Mouse (Mus musculus): ENCODE measurements at regions not wholly inside any gene's neighbourhood (a gene's known extent, or its start where the extent isn't known, plus 50 kb on each side); places are given as distances from the start of the nearest gene placed in this dataset.

DNA sequence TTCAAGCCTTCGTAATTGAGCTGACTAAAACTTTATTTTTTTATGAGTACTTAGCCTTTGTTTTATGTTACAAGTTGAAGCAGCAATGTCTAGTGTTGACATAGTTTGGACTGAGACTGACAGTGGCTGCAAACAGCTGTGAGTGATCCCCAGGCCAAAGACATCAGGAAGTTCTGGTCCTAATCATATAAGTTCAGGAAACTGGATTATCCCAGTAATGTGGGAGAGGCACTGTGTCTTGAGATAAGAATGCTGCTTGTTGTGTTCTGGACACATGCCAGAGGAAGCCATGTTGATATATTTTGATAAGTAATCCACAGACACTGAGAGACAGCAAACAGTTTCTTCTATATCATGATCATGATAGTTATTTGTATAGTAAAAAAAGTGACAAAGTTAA lies 153.4 kb downstream of the Lrriq3 start:
- no peak overlapping the region for H3K4me2 ChIP-seq
- no peaks in the 10 kb centered on the region for H3K27me3 ChIP-seq (ENCODE audit: insufficient read depth, low read length)
- no peak for TF ChIP-seq CTCF (IDR thresholded peaks at IDR 0.05; ENCODE audit: low read depth)
- no peak for ATAC-seq (ENCODE audit: insufficient read depth)
- no peak overlapping the region for H3K4me3 ChIP-seq (ENCODE audit: low read depth, low read length)
- H3K4me1 ChIP-seq (ENCODE audit: insufficient read depth) = no peaks in the 10 kb centered on the region
- 71% methylated on average over 1 of the region's 1 CpGs for WGBS
- no peak overlapping the region for H3K27ac ChIP-seq (ENCODE audit: low read depth)
- DNase-seq = peak; percentile 24
- no peaks in the 10 kb centered on the region for H3K9me3 ChIP-seq (ENCODE audit: low read depth, low read length)
- H3K36me3 ChIP-seq (ENCODE audit: insufficient read depth) = no peaks in the 10 kb centered on the region
- no peak overlapping the region for H3K9ac ChIP-seq

DNA sequence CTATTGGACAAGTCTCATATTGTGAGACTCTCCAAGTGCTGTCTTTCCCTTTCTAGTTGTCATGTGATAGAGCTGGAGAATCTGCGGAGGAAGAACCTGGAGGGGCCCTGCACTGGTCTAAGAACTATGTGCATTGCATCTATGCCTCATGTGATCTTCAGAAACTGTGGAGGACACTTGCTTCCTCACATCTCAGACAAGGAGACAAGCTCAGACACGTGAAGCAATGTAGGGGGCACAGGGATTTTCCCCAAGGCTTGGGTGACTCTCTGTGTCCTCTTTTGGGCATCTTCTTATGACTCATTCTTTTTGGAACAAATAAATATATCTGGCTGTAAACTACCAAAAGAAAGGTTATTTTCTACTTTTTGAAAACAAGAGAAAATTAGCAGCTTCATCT lies 153.9 kb downstream of the Lrriq3 start:
- 73% methylated on average over 2 of the region's 2 CpGs for WGBS
- Histone ChIP-seq H3K27ac (ENCODE audit: low read depth) (no peak overlapping the region), H3K4me3 (ENCODE audit: low read depth, low read length) (no peak overlapping the region), H3K27me3 (ENCODE audit: insufficient read depth, low read length) (no peaks in the 10 kb centered on the region), H3K9me3 (ENCODE audit: low read depth, low read length) (no peaks in the 10 kb centered on the region), H3K4me1 (ENCODE audit: insufficient read depth) (no peaks in the 10 kb centered on the region), H3K9ac (no peak overlapping the region), H3K4me2 (no peak overlapping the region), H3K36me3 (ENCODE audit: insufficient read depth) (no peaks in the 10 kb centered on the region)
- ATAC-seq (ENCODE audit: insufficient read depth) (no peak), DNase-seq (no peak)
- TF ChIP-seq CTCF (IDR thresholded peaks at IDR 0.05; ENCODE audit: low read depth) = no peak

DNA sequence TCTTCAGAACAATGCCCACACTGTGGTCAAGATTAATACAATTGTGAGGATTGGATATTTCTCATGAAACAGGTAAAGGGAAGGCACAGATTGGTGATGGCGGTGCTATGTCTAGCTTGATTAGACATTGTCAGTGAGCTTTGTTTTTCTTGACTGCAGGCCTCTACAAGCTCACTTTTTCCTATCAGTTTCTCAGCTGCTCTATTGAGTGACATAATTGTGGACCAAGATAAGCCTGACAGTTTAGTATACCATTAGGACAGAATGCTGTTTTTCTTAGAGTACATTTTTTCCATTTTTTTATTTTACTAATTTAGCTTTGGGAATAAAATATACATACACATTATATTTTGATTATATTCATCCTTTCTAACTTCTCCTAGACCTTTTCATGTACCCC lies 154.7 kb downstream of the Lrriq3 start:
- no peak for TF ChIP-seq CTCF (IDR thresholded peaks at IDR 0.05; ENCODE audit: low read depth)
- DNase-seq = no peak
- Histone ChIP-seq H3K4me1 (ENCODE audit: insufficient read depth) (no peaks in the 10 kb centered on the region), H3K4me2 (no peak overlapping the region), H3K27me3 (ENCODE audit: insufficient read depth, low read length) (no peaks in the 10 kb centered on the region), H3K4me3 (ENCODE audit: low read depth, low read length) (no peak overlapping the region), H3K36me3 (ENCODE audit: insufficient read depth) (no peaks in the 10 kb centered on the region), H3K9ac (no peak overlapping the region), H3K27ac (ENCODE audit: low read depth) (no peak overlapping the region), H3K9me3 (ENCODE audit: low read depth, low read length) (no peaks in the 10 kb centered on the region)
- WGBS = 54% methylated on average over 1 of the region's 1 CpGs
- no peak for ATAC-seq (ENCODE audit: insufficient read depth)

DNA sequence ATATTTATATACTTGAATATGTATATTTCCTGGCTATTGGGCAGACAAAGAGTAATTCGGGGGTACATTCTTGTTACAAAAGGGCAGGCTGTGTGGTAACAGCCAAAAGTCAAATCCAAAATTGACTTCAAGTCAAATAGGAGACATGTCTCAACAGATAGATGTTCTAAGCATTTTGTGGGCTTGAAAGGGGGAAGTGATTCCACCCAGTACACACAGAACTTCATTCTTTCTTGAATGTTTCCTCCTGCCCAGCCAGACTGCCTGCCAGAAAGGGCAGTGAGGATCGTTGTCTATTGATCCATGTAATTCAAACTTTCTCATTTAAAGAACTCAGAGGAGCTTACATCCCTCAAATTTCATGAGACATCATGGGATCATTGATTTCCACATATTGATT lies 157.7 kb downstream of the Lrriq3 start:
- no peaks in the 10 kb centered on the region for H3K27me3 ChIP-seq (ENCODE audit: insufficient read depth, low read length)
- TF ChIP-seq CTCF (IDR thresholded peaks at IDR 0.05; ENCODE audit: low read depth) = no peak
- H3K4me2 ChIP-seq = no peak overlapping the region
- H3K27ac ChIP-seq (ENCODE audit: low read depth) = no peak overlapping the region
- DNase-seq (no peak), ATAC-seq (ENCODE audit: insufficient read depth) (no peak)
- no peaks in the 10 kb centered on the region for H3K9me3 ChIP-seq (ENCODE audit: low read depth, low read length)
- H3K9ac ChIP-seq = no peak overlapping the region
- WGBS = 83% methylated on average over 2 of the region's 2 CpGs
- no peaks in the 10 kb centered on the region for H3K36me3 ChIP-seq (ENCODE audit: insufficient read depth)
- no peaks in the 10 kb centered on the region for H3K4me1 ChIP-seq (ENCODE audit: insufficient read depth)
- H3K4me3 ChIP-seq (ENCODE audit: low read depth, low read length) = no peak overlapping the region

DNA sequence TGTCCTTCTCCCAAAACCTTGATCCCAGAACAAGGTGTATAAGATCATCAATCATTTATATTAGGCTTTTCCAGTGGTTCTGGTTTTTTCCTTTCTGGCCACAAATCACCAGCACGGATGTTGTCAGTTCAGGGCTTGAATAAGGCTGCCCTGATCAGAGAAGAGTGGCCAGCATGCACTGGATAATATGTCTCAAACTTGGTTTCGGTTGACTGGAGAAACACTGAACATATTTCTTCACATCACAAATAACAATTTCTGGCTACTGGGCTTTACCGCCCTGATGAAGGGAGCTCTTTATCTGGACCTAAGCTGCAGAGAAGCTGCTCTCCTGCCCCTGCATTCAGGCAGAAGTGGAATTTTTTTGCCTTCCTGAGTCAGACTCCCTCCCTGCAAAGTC lies 205.0 kb downstream of the Lrriq3 start:
- whole genome bisulfite sequencing = 67% methylated on average over 3 of the region's 3 CpGs
- Histone ChIP-seq H3K4me1 (ENCODE audit: insufficient read depth) (no peaks in the 10 kb centered on the region), H3K27ac (ENCODE audit: low read depth) (no peak overlapping the region), H3K9me3 (ENCODE audit: low read depth, low read length) (no peaks in the 10 kb centered on the region), H3K4me2 (no peak overlapping the region), H3K4me3 (ENCODE audit: low read depth, low read length) (no peak overlapping the region), H3K9ac (no peak overlapping the region), H3K36me3 (ENCODE audit: insufficient read depth) (no peaks in the 10 kb centered on the region), H3K27me3 (ENCODE audit: insufficient read depth, low read length) (no peaks in the 10 kb centered on the region)
- ATAC-seq (ENCODE audit: insufficient read depth) = no peak
- no peak for TF ChIP-seq CTCF (IDR thresholded peaks at IDR 0.05; ENCODE audit: low read depth)
- no peak for DNase-seq

DNA sequence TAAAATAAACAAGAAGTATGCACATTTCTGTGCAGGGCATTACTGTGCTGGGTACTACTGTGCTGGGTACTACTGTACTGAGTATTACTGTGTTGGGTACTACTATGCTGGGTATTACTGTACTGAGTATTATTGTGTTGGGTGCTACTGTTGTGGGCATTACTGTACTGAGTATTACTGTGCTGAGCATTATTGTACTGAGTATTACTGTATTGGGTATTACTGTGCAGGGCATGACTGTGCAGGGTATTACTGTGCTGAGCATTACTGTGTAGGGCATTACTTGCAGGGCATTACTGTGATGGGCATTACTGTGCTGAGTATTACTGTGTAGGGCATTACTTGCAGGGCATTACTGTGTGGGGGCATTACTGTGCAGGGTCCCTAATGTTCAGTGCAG lies 205.5 kb downstream of the Lrriq3 start:
- Histone ChIP-seq H3K27ac (ENCODE audit: low read depth) (no peak overlapping the region), H3K9me3 (ENCODE audit: low read depth, low read length) (no peaks in the 10 kb centered on the region), H3K4me3 (ENCODE audit: low read depth, low read length) (no peak overlapping the region), H3K4me1 (ENCODE audit: insufficient read depth) (no peaks in the 10 kb centered on the region), H3K9ac (no peak overlapping the region), H3K36me3 (ENCODE audit: insufficient read depth) (no peaks in the 10 kb centered on the region), H3K4me2 (no peak overlapping the region), H3K27me3 (ENCODE audit: insufficient read depth, low read length) (no peaks in the 10 kb centered on the region)
- DNase-seq (no peak), ATAC-seq (ENCODE audit: insufficient read depth) (no peak)
- TF ChIP-seq CTCF (IDR thresholded peaks at IDR 0.05; ENCODE audit: low read depth) = no peak

DNA sequence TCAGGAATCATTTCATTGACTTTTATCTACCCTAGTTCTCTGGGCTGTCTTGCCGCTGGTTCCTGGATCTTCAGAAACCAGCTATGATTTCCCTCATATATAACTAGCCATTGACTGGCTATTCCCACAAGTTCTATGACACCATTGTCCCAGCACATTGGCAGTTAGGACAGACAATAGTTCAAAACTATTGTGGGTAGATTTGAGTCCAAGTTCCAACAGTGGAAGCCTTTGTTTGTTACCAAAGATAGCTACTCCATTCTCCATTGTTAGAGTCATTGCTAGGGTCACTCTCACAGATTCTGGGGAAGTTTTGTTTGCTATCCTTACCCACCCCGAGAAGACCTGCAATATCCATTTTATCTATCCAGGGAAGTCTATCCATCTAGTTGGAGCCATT lies 229.1 kb downstream of the Lrriq3 start:
- Histone ChIP-seq H3K4me1 (ENCODE audit: insufficient read depth) (no peaks in the 10 kb centered on the region), H3K9ac (no peak overlapping the region), H3K27ac (ENCODE audit: low read depth) (no peak overlapping the region), H3K4me3 (ENCODE audit: low read depth, low read length) (no peak overlapping the region), H3K36me3 (ENCODE audit: insufficient read depth) (no peaks in the 10 kb centered on the region), H3K9me3 (ENCODE audit: low read depth, low read length) (no peaks in the 10 kb centered on the region), H3K27me3 (ENCODE audit: insufficient read depth, low read length) (no peaks in the 10 kb centered on the region), H3K4me2 (no peak overlapping the region)
- 74% methylated on average over 2 of the region's 2 CpGs for WGBS
- no peak for DNase-seq
- no peak for ATAC-seq (ENCODE audit: insufficient read depth)
- no peak for TF ChIP-seq CTCF (IDR thresholded peaks at IDR 0.05; ENCODE audit: low read depth)

DNA sequence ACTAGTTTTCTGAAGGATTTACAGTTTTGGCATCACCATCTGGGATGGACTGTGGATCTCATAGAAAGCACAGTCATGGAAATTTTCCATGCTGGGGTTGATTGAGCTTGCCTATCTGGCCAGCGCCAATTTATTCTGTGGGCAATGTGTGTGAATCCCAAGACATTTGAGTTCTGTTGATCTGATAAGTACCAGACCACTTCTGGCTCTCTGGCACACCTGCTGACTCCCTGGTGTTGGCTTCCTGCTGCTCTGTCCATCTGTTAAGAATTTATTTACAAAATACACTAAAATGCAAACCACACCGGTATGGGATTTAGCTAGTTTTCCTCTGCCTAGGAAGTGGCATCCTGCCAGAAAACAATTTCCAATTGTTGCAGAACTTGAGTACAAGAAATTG lies 236.5 kb downstream of the Lrriq3 start:
- ATAC-seq (ENCODE audit: insufficient read depth) (no peak), DNase-seq (peak; percentile 1)
- WGBS = 77% methylated on average over 2 of the region's 2 CpGs
- Histone ChIP-seq H3K36me3 (ENCODE audit: insufficient read depth) (no peaks in the 10 kb centered on the region), H3K27ac (ENCODE audit: low read depth) (no peak overlapping the region), H3K27me3 (ENCODE audit: insufficient read depth, low read length) (no peaks in the 10 kb centered on the region), H3K4me2 (no peak overlapping the region), H3K9ac (no peak overlapping the region), H3K4me1 (ENCODE audit: insufficient read depth) (no peaks in the 10 kb centered on the region), H3K9me3 (ENCODE audit: low read depth, low read length) (no peaks in the 10 kb centered on the region), H3K4me3 (ENCODE audit: low read depth, low read length) (no peak overlapping the region)
- TF ChIP-seq CTCF (IDR thresholded peaks at IDR 0.05; ENCODE audit: low read depth) = no peak
